Mouse (Mus musculus) liver, embryonic 14.5 days (tissue): ENCODE measurements around the gene Mest. TPM values are rescaled to one million over a fixed set of nuclear protein-coding genes. Genes with fewer than 3 reads are reported as not detected.

Source experiments
- ATAC-seq: fragments of 200-750 bp; cut with Nextera tagmentation; 2 replicates; pipeline ENCODE4 v1.8.0; 2017; ENCODE audit warnings: moderate number of reproducible peaks, mild to moderate bottlenecking, moderate library complexity; ENCODE audit not compliant: insufficient read depth
- DNase-seq, 3 experiments: peaks; one replicate each; pipeline ENCODE4 v3.0.0-alpha.2; 2012 to 2013; ENCODE audit warnings: low read depth in 3 of 3, low spot score in 3 of 3
- H3K27ac ChIP-seq: fragments of 300-500 bp; sonication (generic); 2 replicates; pipeline ENCODE4 v1.5.1; 2014; ENCODE audit warnings: moderate library complexity, mild to moderate bottlenecking, control low read depth, inconsistent platforms
- H3K27me3 ChIP-seq: fragments of 300-500 bp; sonication (generic); 2 replicates; pipeline ENCODE4 v1.6.1; 2014; ENCODE audit warnings: mild to moderate bottlenecking, low read length, moderate library complexity; ENCODE audit not compliant: control insufficient read depth, insufficient read depth
- H3K36me3 ChIP-seq: fragments of 300-500 bp; sonication (generic); replicated peaks from 2 replicates; pipeline ENCODE4 v1.6.1; 2014; ENCODE audit warnings: low read depth; ENCODE audit not compliant: control insufficient read depth, insufficient read depth
- H3K4me1 ChIP-seq, 2 experiments: fragments of 200-500 bp in 1 of 2; fragments of 300-500 bp in 1 of 2; sonication (generic) in 1 of 2; replicated peaks; 2 replicates each; pipeline ENCODE4 v1.6.1; 2012 to 2014; ENCODE audit warnings: antibody characterized with exemption in 1 of 2, inconsistent platforms in 1 of 2, low read length in 1 of 2; ENCODE audit not compliant: control insufficient read depth in 2 of 2, insufficient read depth in 2 of 2
- H3K4me2 ChIP-seq: fragments of 300-500 bp; sonication (generic); 2 replicates; pipeline ENCODE4 v1.6.1; 2014; ENCODE audit warnings: low read depth, mild to moderate bottlenecking, control low read depth, moderate library complexity
- H3K4me3 ChIP-seq, 2 experiments: fragments of 200-500 bp in 1 of 2; fragments of 300-500 bp in 1 of 2; sonication (generic) in 1 of 2; 2 replicates each; pipeline ENCODE4 v1.5.1; 2012 to 2014; ENCODE audit warnings: low read depth in 2 of 2, low read length in 2 of 2, mild to moderate bottlenecking in 2 of 2, control low read depth in 1 of 2, inconsistent platforms in 1 of 2, moderate library complexity in 1 of 2; ENCODE audit not compliant: insufficient read depth in 1 of 2
- H3K9ac ChIP-seq: fragments of 300-500 bp; sonication (generic); replicated peaks from 2 replicates; pipeline ENCODE4 v1.6.1; 2014; ENCODE audit warnings: mild to moderate bottlenecking, control low read depth, moderate library complexity
- H3K9me3 ChIP-seq: fragments of 300-500 bp; sonication (generic); 2 replicates; pipeline ENCODE4 v1.6.1; 2016; ENCODE audit warnings: low read length, mixed read lengths; ENCODE audit not compliant: control insufficient read depth
- CTCF ChIP-seq: IDR thresholded peaks from 2 replicates; pipeline ENCODE4 v1.5.1; 2016; ENCODE audit warnings: antibody characterized with exemption, low read depth, control low read depth
- EP300 ChIP-seq: IDR thresholded peaks from 2 replicates; pipeline ENCODE4 v1.6.1; 2016; ENCODE audit warnings: antibody characterized with exemption, low read depth
- WGBS: fragments of 180-500 bp; shearing (Covaris S2); extraction: QIAGEN DNeasy Blood & Tissue Kit; methylation state at CpG from one replicate; pipeline ENCODE4 v1.1.7; 2014; ENCODE audit not compliant: insufficient replicate concordance; 5-methylcytosine and 5-hydroxymethylcytosine counted together
- polyA plus RNA-seq, 2 experiments: library from polyadenylated mRNA; depleted of rRNA in 1 of 2; stranded (reverse) in 1 of 2; unstranded in 1 of 2; fragments of >200 nt; fragmentation: Nextera tagmentation in 1 of 2; extraction: Ambion mirVana in 1 of 2; gene quantifications; 2 replicates each; pipeline versions ENCODE4 v1.2.1 to v1.2.3; 2012 to 2014

Mest gene
- polyA plus RNA-seq, 2 experiments, result 116 to 169 TPM

DNA sequence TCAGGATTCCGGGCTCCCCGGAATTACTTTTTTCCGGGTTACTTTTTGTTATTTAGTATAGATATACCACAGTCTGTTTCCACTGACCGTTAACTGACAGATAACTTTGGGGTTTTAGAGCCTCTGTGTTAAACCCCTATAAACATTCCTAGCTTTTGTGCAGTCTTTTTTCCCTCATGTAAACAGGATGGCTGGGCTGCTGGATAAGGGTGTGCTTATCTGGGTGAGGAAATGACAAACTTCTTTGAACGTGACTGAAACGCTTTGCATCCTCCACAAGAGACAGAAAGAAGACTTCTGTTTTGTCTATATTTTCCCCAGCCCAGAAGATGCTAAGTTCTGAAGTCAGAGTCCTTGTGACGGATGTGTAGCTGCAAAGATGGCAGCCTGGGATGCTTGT is 10.9 kb upstream of the Mest start:
- Histone ChIP-seq H3K9me3 (no peaks in the 10 kb centered on the region), H3K4me1 (peaks cover 0 to 8% of the 10 kb centered on the region in 2 experiments; a peak in 2 of 4 replicates), H3K27me3 (no peaks in the 10 kb centered on the region), H3K4me3 (no peak overlapping the region), H3K36me3 (no peaks in the 10 kb centered on the region), H3K9ac (no peak overlapping the region), H3K27ac (no peak overlapping the region), H3K4me2 (no peak overlapping the region)
- DNase-seq (peak in 1 of 3 experiments; percentile 5), ATAC-seq (peak; percentile 47; the same call in 1 of the 2 replicates)
- WGBS, result 18% methylated on average over 7 of the region's 7 CpGs
- no peak for TF ChIP-seq CTCF
- peak; percentile 54 for TF ChIP-seq EP300

GRCm38 (mm10) chr6:30713455-30713854 is 9.9 kb upstream of the Mest start:
- Histone ChIP-seq H3K4me2 (no peak overlapping the region), H3K4me1 (peaks cover 0 to 8% of the 10 kb centered on the region in 2 experiments; a peak in 2 of 4 replicates), H3K27ac (no peak overlapping the region), H3K36me3 (no peaks in the 10 kb centered on the region), H3K4me3 (no peak overlapping the region), H3K9ac (no peak overlapping the region), H3K9me3 (no peaks in the 10 kb centered on the region), H3K27me3 (no peaks in the 10 kb centered on the region)
- WGBS, result 46% methylated on average over 6 of the region's 6 CpGs
- ATAC-seq (no peak), DNase-seq (no peak)
- TF ChIP-seq CTCF, result no peak
- TF ChIP-seq EP300, result no peak

GRCm38 (mm10) chr6:30713896-30714295 is 9.5 kb upstream of the Mest start:
- DNase-seq (no peak), ATAC-seq (no peak)
- Histone ChIP-seq H3K9ac (no peak overlapping the region), H3K27ac (no peak overlapping the region), H3K4me2 (no peak overlapping the region), H3K36me3 (no peaks in the 10 kb centered on the region), H3K4me3 (no peak overlapping the region), H3K9me3 (no peaks in the 10 kb centered on the region), H3K27me3 (no peaks in the 10 kb centered on the region), H3K4me1 (peaks cover 0 to 8% of the 10 kb centered on the region in 2 experiments; a peak in 2 of 4 replicates)
- TF ChIP-seq EP300, result no peak
- TF ChIP-seq CTCF, result no peak
- WGBS, result 74% methylated on average over 11 of the region's 11 CpGs

DNA sequence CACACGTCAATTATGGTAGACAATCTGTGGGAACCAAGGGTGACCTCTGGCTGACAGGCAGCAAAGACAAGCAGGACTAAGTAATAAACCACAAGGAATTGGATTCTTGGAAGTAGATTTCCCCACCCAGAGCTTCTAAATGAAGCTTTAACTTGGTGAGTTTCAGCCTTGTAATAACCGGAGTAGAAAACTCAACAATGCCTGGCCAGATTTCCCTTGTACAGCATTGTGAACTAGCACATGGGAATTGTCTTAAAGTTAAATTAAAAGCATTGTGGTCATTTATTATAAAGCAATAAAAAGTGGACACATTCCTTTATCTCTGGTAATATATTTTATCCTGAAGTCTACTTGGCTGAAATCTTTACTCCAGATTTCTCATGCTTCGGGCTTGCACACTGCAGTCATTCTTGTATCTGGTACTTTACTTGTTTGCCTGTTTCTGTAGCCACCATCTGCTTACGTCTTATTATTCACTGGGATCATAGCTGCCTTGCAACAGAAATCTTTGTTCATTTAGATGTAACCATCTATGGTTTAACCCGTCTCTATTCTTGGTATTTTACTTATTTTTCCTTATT is 8.4 kb upstream of the Mest start:
- WGBS, result 69% methylated on average over 5 of the region's 5 CpGs
- no peaks in the 10 kb centered on the region for H3K36me3 ChIP-seq
- no peak overlapping the region for H3K4me2 ChIP-seq
- H3K9me3 ChIP-seq, result no peaks in the 10 kb centered on the region
- H3K4me3 ChIP-seq, result no peak overlapping the region
- TF ChIP-seq EP300 (no peak), CTCF (no peak)
- ATAC-seq (no peak), DNase-seq (no peak)
- H3K9ac ChIP-seq, result no peak overlapping the region
- peaks cover 0 to 8% of the 10 kb centered on the region in 2 experiments; a peak in 2 of 4 replicates for H3K4me1 ChIP-seq
- no peak overlapping the region for H3K27ac ChIP-seq
- H3K27me3 ChIP-seq, result no peaks in the 10 kb centered on the region

DNA sequence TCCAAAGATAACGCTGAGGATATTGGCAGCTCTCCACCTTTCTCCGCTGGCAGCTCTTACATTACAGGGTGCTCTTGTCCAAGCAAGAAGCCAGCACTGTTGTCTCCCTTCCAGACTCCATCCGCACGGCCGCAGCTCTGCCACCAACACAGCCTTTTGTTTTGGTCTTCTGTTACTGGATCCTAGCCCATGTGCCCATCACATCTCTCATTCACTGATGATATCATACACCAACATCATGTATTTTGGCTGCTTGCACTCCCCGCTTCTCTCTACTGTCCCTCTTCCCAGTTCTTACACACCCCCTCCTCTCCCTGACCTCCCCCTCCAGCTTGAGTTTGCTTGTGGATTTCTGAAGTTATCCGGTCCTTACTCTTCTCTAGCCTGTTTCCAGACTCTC is 6.6 kb upstream of the Mest start:
- peaks cover 0 to 5% of the 10 kb centered on the region in 2 experiments; a peak in 2 of 4 replicates for H3K4me1 ChIP-seq
- TF ChIP-seq EP300 (no peak), CTCF (no peak)
- H3K27me3 ChIP-seq, result no peaks in the 10 kb centered on the region
- ATAC-seq (no peak), DNase-seq (no peak)
- no peak overlapping the region for H3K4me3 ChIP-seq
- no peaks in the 10 kb centered on the region for H3K36me3 ChIP-seq
- H3K9me3 ChIP-seq, result no peaks in the 10 kb centered on the region
- H3K27ac ChIP-seq, result no peak overlapping the region
- no peak overlapping the region for H3K9ac ChIP-seq
- WGBS, result 73% methylated on average over 7 of the region's 7 CpGs
- H3K4me2 ChIP-seq, result no peak overlapping the region
